Mouse (Mus musculus) ES-Bruce4 (cell line): ENCODE data around the gene Phc3.

Experiments
- CTCF ChIP-seq: IDR thresholded peaks from one replicate; pipeline ENCODE4 v1.8.1; 2011; ENCODE audit warnings: low read depth, low read length
- POLR2A ChIP-seq: IDR thresholded peaks from one replicate; pipeline ENCODE4 v1.8.1; 2011; ENCODE audit warnings: low read length; ENCODE audit not compliant: insufficient read depth

GRCm38 (mm10) chr3:30976991-30977603 lies 7.9 kb upstream of the Phc3 start:
- TF ChIP-seq POLR2A = no peak
- no peak for TF ChIP-seq CTCF
